Mouse (Mus musculus): ENCODE measurements around the gene Ssbp3.

GRCm38 (mm10) chr4:107038303-107038702 lies 127.8 kb downstream of the Ssbp3 start:
- TF ChIP-seq CTCF (IDR thresholded peaks at IDR 0.05; ENCODE audit: low read depth) (no peak), EP300 (IDR thresholded peaks at IDR 0.05; ENCODE audit: low read depth) (no peak)
